Mouse (Mus musculus) cortical plate, adult 2 months (tissue): ENCODE results near the gene Fras1.

ENCODE experiments used
- CTCF ChIP-seq: fragments of 200-500 bp; IDR thresholded peaks from 2 replicates; pipeline ENCODE4 v1.5.1; 2011; ENCODE audit warnings: mild to moderate bottlenecking, control low read depth, low read length; ENCODE audit not compliant: insufficient read depth; ENCODE audit errors: extremely low read depth
- POLR2A ChIP-seq: fragments of 200-500 bp; IDR thresholded peaks from 2 replicates; pipeline ENCODE4 v1.6.1; 2011; ENCODE audit warnings: mild to moderate bottlenecking, low read length, control low read depth; ENCODE audit not compliant: insufficient read depth; ENCODE audit errors: extremely low read depth

DNA sequence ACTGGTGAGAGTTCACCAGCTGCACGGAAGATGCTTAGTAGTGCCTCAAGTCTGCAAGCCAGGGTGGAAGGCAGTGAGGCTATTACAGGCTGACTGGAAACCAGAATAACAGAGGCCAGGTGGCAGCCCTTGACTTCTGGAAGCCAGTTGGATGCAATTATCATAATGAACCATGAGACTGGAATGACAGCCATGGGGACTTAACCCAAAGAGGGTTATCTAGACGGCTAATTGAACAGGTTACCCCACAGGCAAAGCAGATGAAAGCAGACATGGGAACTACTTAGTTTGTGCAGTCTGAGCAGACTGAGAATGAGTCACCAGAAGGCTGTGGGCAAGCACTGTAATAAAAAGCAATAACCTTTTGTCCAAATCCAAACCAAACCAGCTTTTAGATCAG, 28.8 kb upstream of the Fras1 start:
- TF ChIP-seq CTCF: no peak
- TF ChIP-seq POLR2A: no peak
